Mouse (Mus musculus): ENCODE measurements around the gene Map2k1.
"Not testable (repeated sequence)": the region's sequence is repeated elsewhere in the genome, so short reads cannot be mapped to it uniquely, and the experiment has no call there.

The Map2k1 gene

DNA sequence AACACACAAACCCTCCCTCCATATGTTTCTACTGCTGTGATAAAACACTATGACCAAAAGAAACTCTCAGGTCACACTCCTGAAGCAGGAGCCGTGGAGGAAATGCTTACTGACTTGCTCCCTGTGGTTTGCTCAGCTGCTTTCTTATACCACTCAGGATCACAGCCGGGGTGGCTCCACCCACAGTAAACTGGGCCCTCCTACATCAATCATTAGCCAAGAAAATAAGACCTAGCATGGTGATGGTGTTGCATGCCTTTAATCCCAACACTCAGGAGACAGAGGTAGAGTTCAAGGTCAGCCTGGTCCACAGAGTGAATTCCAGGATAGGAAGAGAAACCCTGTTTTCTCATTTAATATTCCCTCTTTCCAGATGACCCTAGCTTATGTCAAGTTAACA, 53.5 kb downstream of the Map2k1 start:
- DNase-seq: no peak

DNA sequence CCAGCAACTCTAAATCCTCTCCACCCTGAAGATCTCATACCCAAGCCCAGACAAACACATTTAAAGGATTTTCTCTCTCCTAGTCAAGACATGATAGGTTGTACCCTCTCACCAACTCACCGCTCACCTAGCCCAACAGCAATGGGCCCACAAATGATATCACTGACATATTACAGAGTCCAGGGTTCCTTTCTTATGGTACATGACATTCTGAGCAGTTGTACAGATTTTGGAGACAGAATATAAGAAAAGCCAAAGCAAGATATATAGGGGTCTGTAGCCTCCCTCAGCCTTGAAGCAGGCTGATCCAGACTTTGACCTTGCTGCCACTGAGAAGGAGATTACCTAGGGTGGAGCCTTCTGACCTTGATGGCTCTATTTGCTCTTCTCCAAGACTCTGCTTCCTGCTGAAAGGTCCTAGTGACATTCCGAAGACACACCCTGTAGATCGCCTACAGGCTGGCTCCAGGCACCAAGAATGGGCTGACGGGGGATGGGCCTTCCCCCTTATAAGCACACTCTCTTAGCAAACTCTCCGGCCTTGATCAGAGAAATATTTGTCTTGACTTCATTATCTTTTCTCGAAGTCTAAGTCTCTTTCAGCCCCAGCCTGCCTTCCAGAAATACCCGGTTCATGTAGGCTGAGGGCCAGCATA, 54.5 kb downstream of the Map2k1 start:
- not testable (repeated sequence) for DNase-seq

DNA sequence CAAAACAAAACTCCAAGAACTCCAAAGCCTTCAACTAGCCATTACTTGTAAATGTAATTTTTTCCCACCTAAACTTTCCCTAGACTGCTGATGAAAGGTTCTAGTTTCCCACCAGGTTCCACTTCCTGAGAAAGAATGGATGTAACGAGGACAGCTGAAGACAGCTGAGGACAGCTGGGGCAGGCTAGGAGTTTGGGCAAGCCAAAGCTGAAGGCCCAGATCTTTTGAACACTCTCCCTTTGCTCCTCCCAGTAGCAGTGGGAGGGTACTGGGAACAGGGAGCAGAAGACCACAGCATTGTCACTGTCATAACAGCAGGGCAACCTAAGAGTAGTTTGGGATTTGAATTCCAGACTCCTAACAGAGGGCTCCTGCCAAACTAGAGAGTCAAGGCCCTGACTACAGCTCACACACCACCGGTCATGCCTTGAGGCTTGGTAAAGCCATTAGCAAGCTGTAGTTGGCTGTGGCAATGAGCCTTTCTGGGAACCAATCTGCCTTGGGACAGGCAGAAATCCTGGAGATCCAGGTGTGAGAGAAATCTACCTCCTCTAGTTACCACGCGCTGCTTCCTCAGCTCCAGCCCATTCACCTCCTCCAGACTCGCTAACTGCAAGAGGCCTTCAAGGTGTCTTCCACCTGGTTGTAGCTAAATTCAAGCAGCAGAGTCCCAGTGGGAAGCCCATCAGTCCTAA, 55.2 kb downstream of the Map2k1 start:
- DNase-seq: no peak

DNA sequence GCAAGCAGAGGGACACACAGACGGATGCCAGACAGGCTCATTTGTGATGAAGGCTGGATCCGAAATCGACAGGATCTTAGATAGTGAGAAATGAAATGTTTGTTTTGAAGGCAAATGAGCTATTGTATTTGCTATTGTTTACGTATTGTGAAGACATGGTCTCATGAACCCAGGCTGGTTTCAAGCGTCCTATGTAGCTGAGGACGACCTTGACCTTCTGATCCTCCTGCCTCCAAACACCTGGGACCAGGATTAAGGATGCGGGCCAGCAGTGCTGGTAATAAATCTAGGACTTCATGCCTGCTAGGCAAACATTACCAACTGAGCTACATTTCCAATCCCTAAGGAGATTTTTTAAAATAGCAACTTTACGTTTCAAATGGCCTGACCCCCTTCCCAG, 55.9 kb downstream of the Map2k1 start:
- DNase-seq: no peak

DNA sequence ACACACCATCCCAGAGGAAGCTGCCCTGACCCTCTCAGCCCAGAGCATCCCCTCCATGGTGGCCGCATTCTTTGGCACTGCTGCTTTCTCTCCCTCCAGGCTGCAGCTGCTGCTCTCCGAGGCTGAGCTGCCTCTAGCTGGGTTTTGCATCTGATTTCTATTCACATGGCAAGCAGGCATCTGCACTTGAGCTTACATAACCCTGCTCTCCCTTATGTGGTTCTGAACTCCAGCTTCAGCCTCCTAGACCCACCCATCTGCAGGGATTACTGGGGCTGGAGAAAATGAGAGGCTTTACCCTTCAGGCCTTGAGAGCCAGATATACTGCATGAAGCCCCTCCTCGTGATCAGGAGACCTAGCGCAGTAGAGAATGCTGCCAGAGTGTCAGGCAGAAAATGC, 57.9 kb downstream of the Map2k1 start:
- DNase-seq: no peak

DNA sequence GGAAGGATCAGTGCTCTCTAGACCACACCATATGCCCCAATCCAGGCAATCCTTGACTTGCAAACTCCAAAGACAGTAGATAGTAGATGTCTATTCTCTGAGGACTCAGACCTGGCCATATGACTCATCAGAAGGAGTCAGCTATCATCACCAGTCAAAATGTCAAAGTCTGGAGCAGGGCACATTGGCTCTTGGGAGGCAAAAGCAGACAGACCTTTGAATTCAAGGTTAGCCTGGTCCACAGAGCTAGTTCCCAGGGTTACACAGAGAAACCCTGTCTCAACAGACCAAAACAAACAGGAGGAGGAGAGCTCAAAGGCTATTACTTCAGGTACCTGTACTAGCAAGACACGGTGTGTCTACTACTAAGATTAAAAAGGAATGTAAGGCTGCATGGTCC, 59.6 kb downstream of the Map2k1 start:
- DNase-seq: no peak

DNA sequence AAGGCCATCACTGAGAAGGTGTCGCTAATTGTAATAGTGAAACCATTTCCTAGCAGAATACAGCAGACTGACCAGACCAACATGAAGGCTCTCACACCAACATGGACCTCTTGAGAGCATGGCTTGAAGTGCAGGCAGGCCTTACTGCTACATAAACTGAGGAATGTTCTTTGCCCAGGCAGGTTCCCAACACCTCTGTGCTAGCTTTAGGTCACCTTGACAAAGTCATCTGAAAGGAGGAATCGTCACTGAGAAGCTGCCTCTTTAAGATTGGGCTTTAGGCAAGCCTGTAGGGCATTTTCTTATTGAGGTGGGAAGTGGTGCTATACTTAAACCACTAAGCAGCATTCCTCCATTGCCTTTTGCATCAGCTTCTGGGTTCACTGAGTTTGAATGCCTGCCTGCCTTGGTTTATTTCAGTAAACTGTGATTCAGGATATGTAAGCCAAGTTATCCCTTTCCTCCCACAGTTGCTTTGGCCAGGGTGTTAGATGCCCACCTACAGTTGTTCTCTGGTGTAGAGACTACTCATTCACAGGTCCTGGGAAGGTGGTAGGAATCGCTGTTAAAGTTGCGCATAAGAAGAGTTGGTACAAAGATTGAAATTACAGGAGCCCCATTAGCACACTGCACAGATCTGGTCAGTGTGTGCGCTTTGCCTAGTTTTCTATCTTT, 69.1 kb downstream of the Map2k1 start:
- no peak for DNase-seq

DNA sequence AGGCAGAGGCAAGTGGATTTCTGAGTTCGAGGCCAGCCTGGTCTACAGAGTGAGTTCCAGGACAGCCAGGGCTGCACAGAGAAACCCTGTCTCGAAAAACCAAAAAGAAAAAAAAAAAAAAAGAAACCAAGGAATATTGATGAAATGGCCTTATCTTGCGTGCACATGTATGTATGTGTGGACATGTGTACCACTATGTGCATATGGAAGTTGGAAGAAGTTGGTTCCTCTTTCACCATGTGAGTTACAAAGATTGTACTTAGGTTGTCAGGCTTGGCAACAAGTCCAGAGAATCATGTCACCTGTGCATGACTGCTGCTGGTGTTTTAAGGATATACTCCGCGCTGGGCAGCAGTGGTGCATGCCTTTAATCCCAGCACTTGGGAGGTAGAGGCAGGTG, 70.1 kb downstream of the Map2k1 start:
- DNase-seq: not testable (repeated sequence)

DNA sequence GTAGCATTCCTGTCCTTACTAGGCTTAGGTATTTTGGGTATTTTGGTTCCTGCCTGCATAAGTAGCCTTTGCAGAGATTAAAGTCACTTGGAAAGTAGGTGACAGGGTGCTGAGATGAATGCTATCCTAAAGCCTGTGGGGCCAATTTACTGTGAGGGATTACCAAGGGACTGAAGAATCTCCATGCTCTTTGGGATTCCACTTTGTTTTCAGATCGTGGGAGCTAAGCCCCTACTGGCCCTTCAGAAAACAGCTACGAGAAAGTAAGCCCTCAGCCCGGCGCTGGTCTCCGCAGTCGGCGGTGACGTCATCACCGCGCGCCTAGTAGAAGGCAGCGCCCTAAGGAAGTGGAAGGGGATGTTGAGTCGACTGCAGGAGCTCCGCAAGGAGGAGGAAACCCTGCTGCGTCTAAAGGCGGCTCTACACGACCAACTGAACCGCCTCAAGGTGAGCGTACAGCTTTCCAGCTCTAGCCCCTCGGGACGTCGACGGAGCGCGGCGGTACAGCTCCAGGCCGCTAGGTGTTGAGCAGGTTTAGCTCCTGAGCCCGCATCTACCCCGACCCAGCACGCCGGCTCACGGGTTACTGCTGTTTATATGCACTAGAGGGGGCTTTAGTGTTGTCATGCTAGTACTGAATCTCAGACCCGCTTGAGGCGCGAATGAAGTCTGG, 74.3 kb downstream of the Map2k1 start, which contains the start of gene Snapc5:
Gene Snapc5, plus strand, starts transcription at position 301 of the 673 bp plus-strand sequence.
- peak; percentile 85 to 86 for DNase-seq

DNA sequence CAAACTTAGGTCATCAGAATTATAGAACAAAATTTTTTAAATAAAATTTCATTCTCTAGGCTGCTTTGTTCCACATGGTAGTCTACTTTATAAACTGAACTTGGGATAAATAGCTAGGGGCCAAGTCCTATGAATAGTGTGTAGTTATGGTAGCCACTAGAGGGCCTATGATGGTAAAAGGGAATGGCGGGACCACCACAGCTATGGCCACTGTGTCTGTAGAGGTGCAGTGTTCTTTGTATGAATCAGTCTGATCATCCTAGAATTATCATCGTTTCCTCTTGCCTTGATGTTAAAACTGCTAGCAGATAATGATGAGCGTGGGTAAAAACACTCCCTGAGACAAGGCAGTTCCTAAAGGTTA, 74.8 kb downstream of the Map2k1 start:
- DNase-seq: peak in 1 of 2 experiments; percentile 13

DNA sequence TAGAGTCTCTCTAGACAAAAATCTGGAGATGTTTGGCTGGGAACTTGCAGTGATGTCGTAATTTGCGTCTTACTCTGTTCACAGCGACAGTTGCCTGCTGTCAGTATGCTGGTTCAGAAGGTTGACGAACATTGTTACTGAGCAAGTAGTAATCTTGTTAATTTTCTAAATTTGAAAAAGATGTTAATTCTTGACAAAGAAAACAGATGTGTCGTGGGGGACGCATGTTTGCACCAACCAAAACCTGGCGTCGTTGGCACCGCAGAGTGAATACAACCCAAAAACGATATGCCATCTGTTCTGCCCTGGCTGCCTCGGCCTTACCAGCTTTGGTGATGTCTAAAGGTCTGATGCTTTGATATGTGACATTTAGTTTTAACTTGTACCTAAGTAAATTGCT, 78.1 kb downstream of the Map2k1 start:
- DNase-seq: no peak

DNA sequence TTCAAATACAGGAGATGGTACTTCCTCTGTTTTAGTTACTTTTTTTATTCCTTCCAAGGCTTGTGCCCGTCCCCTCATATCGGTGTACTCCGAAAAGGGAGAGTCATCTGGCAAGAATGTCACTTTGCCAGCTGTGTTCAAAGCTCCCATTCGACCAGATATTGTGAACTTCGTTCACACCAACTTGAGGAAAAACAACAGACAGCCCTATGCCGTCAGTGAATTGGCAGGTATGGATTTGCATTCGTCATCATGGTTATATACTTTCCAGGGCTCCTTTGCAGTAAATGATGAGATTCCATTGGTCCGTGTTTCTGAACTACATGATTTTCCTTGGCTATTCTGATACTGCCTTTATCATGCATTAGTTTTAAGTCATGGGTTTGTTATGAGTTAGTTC, 78.7 kb downstream of the Map2k1 start:
- no peak for DNase-seq

DNA sequence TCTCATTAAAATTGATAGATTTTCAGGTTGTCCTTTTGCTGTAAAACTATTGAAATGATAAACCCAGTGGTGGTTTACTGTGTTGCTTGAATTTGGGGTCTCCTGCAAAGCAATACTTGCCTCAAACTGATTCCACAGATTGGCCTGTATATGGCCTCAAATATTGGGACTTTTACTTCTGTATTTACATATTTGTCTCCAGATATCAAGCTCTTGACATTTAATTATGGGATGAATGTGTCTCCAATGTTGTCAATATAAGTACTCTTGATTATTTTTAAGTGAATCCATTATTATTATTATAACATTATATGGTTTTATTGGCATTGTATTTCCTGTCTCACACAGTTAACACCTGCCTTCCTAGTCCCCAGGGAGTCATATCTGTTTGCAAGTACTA, 79.1 kb downstream of the Map2k1 start:
- DNase-seq: no peak

DNA sequence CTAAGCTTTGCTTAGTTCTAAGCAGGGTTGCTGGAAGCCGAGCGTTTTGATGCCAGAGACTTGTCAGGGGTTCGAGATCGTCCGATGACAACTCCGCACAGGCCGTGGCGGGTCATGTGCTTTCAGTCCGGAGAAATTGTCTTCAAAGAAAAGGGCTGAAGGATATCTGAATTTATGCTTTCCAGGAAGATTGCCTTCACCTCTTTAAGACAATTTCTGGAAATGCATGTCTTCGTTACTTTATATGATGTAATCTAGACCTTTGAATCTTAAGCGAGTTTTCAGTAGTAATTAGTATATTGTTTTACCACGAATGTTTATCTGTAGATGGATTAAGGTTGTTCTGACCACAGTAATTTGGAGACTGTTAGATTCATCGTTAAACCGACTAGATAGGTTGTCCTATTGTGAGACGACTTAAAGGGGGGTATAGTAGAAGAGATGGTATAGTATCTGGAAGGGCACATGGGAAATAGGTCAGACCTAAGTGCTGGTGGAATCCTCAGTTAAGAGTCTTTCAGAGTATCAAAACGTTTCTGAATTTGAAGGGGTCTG, 79.7 kb downstream of the Map2k1 start:
- DNase-seq: no peak

DNA sequence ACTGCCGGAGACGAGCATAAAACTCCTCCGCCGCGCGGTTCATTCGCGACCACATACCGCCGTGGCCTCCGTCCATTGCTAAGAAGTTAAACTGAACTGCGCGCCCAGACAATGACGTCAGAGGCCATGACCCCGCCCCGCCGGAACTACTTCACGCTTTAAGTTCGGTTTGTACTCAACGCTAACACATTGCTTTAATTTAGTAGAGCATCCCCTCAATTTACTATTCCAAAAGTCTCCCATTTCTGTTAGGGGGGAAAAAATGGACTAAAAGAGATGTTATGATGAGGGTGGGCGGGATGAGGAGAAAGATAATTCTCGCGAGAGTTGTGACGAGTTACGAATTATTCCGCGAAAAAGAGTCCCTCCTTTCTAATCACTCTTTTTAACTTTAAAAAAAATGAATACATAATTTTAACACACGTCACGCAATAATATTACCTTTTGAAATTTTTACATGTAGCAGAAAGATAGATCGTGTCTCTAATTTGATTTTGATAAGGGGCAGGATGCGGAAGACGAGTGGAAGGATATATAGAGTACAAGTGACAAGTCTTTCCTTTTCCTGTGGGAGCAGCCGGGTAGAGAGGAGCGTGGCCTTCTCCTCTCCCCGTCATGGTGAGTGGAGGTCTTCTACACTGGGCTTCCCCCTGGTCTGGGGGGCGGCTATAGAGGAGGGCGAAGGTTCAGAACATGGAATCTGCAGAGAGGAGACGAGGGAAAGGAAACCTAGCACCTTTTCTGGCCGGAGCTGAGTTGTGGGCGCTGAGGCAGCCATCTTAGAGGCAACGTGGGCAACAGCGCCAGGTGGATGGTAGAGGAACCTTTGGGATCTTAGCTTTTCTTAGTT, 80.4 kb downstream of the Map2k1 start, which contains the start of the genes Zwilch and Rpl4:
Gene Zwilch, minus strand, starts transcription at position 289 of the 850 bp plus-strand sequence.
Gene Rpl4, plus strand, starts transcription at position 560 of the 850 bp plus-strand sequence.
- peak; percentile 78 to 86 for DNase-seq

DNA sequence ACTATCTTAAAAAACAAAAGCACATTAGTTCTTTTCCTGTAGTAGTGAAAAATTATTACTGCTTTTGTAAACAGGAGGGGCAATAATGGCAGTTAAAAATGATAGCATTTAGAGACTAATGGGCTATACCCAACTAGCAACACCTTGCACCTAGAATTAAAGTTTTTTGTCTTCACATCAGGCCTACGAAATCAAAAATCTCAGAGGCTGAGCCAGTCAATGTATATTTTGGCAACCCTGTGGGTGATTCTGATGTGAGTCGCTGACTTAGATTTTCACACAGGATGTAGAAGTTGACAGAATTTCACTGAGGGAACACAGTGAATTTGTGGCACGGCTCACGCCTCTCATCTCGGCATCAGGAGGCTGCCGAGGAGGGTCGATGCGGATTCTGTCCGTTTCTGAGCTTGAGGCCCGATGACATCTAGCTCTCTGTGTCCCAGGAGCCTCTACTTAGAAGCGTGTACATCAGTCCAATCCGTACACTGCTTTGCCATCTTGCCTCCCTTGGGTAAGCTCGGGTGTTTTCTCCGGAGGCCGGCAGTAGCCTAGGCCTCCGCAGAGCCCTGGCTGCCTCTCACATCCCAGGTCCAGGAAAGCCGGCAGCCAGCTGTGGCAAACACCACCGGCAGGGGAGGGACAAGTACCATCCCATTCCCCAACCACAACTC, 81.2 kb downstream of the Map2k1 start:
- no peak for DNase-seq

DNA sequence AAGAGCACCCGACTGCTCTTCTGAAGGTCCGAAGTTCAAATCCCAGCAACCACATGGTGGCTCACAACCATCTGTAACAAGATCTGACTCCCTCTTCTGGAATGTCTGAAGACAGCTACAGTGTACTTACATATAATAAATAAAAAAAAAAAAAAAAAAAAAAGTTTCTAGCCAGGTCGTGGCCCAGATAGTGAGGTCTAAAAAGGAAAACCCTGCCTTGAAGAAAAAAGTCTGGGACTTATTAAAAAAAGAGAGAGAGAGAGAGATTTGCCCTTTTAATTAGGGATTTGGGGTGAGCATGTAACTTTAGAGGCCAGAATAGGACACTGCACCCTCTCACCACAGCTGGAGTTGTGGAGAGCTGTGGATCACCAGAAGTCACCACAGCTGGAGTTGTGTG, 83.5 kb downstream of the Map2k1 start:
- DNase-seq: not testable (repeated sequence)

DNA sequence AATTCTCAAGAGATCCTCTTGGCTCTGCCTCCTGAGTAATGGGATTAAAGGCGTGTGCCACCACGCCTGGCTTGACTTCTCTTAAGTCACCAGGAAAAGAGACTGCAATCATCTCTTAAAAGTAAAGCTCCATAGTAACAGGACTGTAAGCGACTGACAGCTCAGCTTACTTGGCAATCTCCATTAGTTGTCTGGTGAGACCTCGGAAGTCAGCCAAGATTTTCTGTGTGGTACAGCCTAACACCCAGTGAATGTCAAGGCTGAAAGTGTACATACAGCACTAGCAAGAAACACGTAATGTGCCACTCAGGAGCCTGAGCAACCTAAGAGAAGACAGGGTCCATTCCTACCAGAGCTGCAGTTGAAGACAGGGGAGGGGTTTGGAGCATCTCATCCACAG, 93.0 kb downstream of the Map2k1 start:
- no peak for DNase-seq

DNA sequence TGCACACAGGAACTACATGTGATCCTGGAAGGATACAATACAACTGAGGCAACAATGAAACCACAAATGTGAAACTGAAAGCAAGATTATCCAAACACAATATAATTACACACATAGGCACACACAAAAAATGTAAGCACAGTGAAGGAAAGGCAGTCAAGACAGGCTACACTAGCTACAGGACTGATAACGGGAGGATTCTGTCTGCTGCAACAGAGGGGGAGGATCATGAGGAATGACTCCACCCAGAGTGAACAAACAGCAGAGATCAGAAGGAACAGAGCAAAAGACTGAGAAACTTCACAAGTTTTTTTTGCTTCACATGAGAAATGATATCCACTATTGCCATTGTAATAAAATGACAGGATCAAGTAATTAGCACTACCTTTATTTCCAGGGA, 96.8 kb downstream of the Map2k1 start:
- no peak for DNase-seq

DNA sequence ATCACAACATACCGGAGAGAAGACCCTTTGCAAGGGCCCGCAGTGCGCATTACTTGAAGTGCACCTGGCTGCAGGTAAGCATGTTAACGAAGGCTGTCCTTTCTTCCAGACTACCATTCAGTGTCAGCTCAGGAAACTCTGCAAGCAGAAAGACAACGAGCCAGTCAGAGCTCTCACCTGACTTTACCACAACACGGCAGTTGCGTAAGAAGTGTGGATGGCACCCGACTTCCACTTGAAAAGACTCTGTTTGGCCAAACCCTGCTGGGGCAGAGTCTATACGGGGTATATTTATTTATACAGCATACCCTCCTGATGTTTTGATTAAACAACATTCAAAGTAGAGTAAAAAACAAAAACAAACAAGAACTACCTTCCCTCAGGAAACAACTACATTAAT, 113.6 kb downstream of the Map2k1 start:
- DNase-seq: no peak

DNA sequence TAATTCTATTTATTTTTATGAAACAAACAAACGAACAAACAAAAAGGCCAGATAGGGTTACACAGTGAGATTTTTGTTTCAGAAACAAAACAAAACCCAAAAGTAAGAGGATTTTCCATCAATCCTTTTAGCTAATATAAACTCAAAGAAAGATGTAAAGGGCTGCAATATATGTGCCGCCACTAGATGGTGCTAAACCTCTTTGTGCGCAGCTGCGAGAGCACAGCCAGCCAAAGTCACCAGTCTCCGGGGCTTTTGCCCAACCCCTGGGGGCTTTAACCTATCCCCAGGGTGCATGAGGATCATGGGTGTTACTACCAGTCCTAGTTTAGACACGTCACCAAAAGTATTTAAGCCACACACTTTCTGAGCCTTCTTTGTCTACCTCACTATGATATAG, 114.5 kb downstream of the Map2k1 start:
- peak; percentile 37 to 55 for DNase-seq

All from cerebellum, postnatal 36 days (tissue).